Mouse (Mus musculus) MEL (cell line): ENCODE results near the gene Kifap3.
A peak's percentile ranks its signal among the peaks of the same experiment; 100 is the strongest.

Experiments used
- CTCF ChIP-seq, 3 experiments: IDR thresholded peaks in 2 of 3; conservative IDR thresholded peaks in 1 of 3; 2 replicates each; pipeline ENCODE4 v1.5.1; 2011 to 2012; ENCODE audit warnings: low read length in 3 of 3, low read depth in 2 of 3, mild to moderate bottlenecking in 2 of 3, improper control_type of control experiment in 1 of 3, inconsistent platforms in 1 of 3, mixed read lengths in 1 of 3, moderate library complexity in 1 of 3; ENCODE audit not compliant: control insufficient read depth in 1 of 3, insufficient read depth in 1 of 3, poor library complexity in 1 of 3, severe bottlenecking in 1 of 3
- EP300 ChIP-seq, 2 experiments: IDR thresholded peaks; 2 replicates each; pipeline ENCODE4 v1.6.1; 2011; ENCODE audit warnings: improper control_type of control experiment in 2 of 2, low read length in 2 of 2, low read depth in 1 of 2, mild to moderate bottlenecking in 1 of 2
- GABPA ChIP-seq: IDR thresholded peaks from 2 replicates; pipeline ENCODE4 v1.6.1; 2012; ENCODE audit warnings: low read depth, mild to moderate bottlenecking, inconsistent platforms, low read length, improper control_type of control experiment, moderate library complexity
- KAT2A ChIP-seq: conservative IDR thresholded peaks from 2 replicates; pipeline ENCODE4 v1.6.1; 2012; ENCODE audit warnings: low read depth, low read length, improper control_type of control experiment, inconsistent platforms
- MYB ChIP-seq: IDR thresholded peaks from 2 replicates; pipeline ENCODE4 v1.6.1; 2011; ENCODE audit warnings: mild to moderate bottlenecking, low read depth, low read length, improper control_type of control experiment
- POLR2AphosphoS5 ChIP-seq: IDR thresholded peaks from 2 replicates; pipeline ENCODE4 v1.6.1; 2012; ENCODE audit warnings: low read depth, borderline replicate concordance, mild to moderate bottlenecking, inconsistent platforms, low read length, moderate library complexity, mixed read lengths
- SMC3 ChIP-seq: IDR thresholded peaks from 2 replicates; pipeline ENCODE4 v1.6.1; 2011; ENCODE audit warnings: low read depth, low read length, improper control_type of control experiment
- TCF12 ChIP-seq: IDR thresholded peaks from 2 replicates; pipeline ENCODE4 v1.6.1; 2014; ENCODE audit warnings: low read depth, mild to moderate bottlenecking, inconsistent platforms, low read length, improper control_type of control experiment, moderate library complexity
- ZC3H11A ChIP-seq: IDR thresholded peaks from 2 replicates; pipeline ENCODE4 v1.6.1; 2012; ENCODE audit warnings: low read depth, mild to moderate bottlenecking, inconsistent platforms, low read length, improper control_type of control experiment
- ZNF384 ChIP-seq: IDR thresholded peaks from 2 replicates; pipeline ENCODE4 v1.6.1; 2012; ENCODE audit warnings: low read depth, mild to moderate bottlenecking, inconsistent platforms, low read length, improper control_type of control experiment

GRCm38 (mm10) chr1:163834066-163834465 is 54.7 kb downstream of the Kifap3 start:
- peak in 2 of 3 experiments; percentile 42 to 76; a peak in 4 of 6 replicates for TF ChIP-seq CTCF (IDR thresholded peaks at IDR 0.05 in 2 of 3, conservative IDR thresholded peaks at IDR 0.05 in 1 of 3; ENCODE audit: control insufficient read depth in 1 of 3, insufficient read depth in 1 of 3, low read depth in 2 of 3, low read length in 3 of 3, poor library complexity in 1 of 3, severe bottlenecking in 1 of 3)
- TF ChIP-seq GABPA = no peak
- TF ChIP-seq KAT2A = no peak
- peak; percentile 77 for TF ChIP-seq SMC3
- TF ChIP-seq MYB = no peak
- peak; percentile 31 for TF ChIP-seq ZC3H11A
- no peak for TF ChIP-seq EP300 (IDR thresholded peaks at IDR 0.05; ENCODE audit: low read depth in 1 of 2, low read length in 2 of 2)
- TF ChIP-seq POLR2AphosphoS5 = no peak
- TF ChIP-seq ZNF384 = no peak
- TF ChIP-seq TCF12 = no peak
